Comparison of ENCODE assay signal across 17 mouse cellular contexts in genomic region chr4:141999494-142000074, GRCm38 (mm10). TPM values are rescaled to one million over a fixed set of nuclear protein-coding genes. Genes with fewer than 3 reads are reported as not detected.
DNase-seq lines count a peak whose midpoint lies in the region; ATAC-seq and TF ChIP-seq lines count a peak whose summit lies in the region.
"Had no signal": no experiment of that assay in that cellular context is flagged by ENCODE, and none has a peak within 500 bp of the region (broad histone marks: within the 10 kb centered on the region; RNA-seq: fewer than 3 reads in every experiment).

No protein-coding gene starts in this region.

- no peaks in the 10 kb centered on the region for H3K27me3 ChIP-seq in lung, postnatal 0 days (replicated peaks; ENCODE audit: insufficient read depth, low read length)
- no peaks in the 10 kb centered on the region for H3K27me3 ChIP-seq in kidney, embryonic 14.5 days (ENCODE audit: control insufficient read depth, insufficient read depth, low read length)
- H3K27me3 ChIP-seq in liver, embryonic 14.5 days (ENCODE audit: control insufficient read depth, insufficient read depth, low read length): no peaks in the 10 kb centered on the region
- no peaks in the 10 kb centered on the region for H3K27me3 ChIP-seq in midbrain, embryonic 15.5 days (replicated peaks)
- H3K27me3 ChIP-seq: embryonic facial prominence, embryonic 12.5 days; forebrain, embryonic 12.5 days had no signal

- no peak overlapping the region for H3K4me2 ChIP-seq in lung, postnatal 0 days (replicated peaks; ENCODE audit: low read depth, low read length)
- H3K4me2 ChIP-seq in kidney, embryonic 14.5 days (replicated peaks; ENCODE audit: low read depth, low read length): no peak overlapping the region
- peak overlapping the region; percentile 11; the same call in 1 of the 2 replicates for H3K4me2 ChIP-seq in liver, embryonic 14.5 days (ENCODE audit: low read depth)
- H3K4me2 ChIP-seq in midbrain, embryonic 15.5 days: no peak overlapping the region
- H3K4me2 ChIP-seq: embryonic facial prominence, embryonic 12.5 days; forebrain, embryonic 12.5 days had no signal

- TF ChIP-seq CTCF in lung, postnatal 0 days (IDR thresholded peaks at IDR 0.05): no peak
- TF ChIP-seq CTCF in liver, embryonic 14.5 days (IDR thresholded peaks at IDR 0.05; ENCODE audit: low read depth): no peak

- peak; percentile 34; the same call in 1 of the 2 replicates for ATAC-seq in lung, postnatal 0 days
- ATAC-seq in kidney, embryonic 14.5 days (ENCODE audit: low FRiP score, low TSS enrichment): peak; percentile 28; the same call in 1 of the 2 replicates
- peak; percentile 34; the same call in 1 of the 2 replicates for ATAC-seq in liver, embryonic 14.5 days (ENCODE audit: insufficient read depth)
- ATAC-seq in midbrain, embryonic 15.5 days (replicated peaks): no peak
- ATAC-seq: hindbrain, postnatal 0 days had no signal

- 40% methylated on average over 7 of the region's 7 CpGs for WGBS in lung, postnatal 0 days
- 45% methylated on average over 7 of the region's 7 CpGs for WGBS in kidney, embryonic 14.5 days
- WGBS in liver, embryonic 14.5 days (ENCODE audit: insufficient replicate concordance): 31% methylated on average over 7 of the region's 7 CpGs
- 57% methylated on average over 7 of the region's 7 CpGs for WGBS in midbrain, embryonic 15.5 days

- H3K27ac ChIP-seq in lung, postnatal 0 days (ENCODE audit: low read length): no peak overlapping the region
- peak overlapping the region; percentile 65 for H3K27ac ChIP-seq in kidney, embryonic 14.5 days (ENCODE audit: low read depth, low read length)
- peak overlapping the region; percentile 28; the same call in 1 of the 2 replicates for H3K27ac ChIP-seq in liver, embryonic 14.5 days
- H3K27ac ChIP-seq in midbrain, embryonic 15.5 days: no peak overlapping the region
- H3K27ac ChIP-seq: embryonic facial prominence, embryonic 12.5 days; forebrain, embryonic 12.5 days; hindbrain, postnatal 0 days had no signal

- no peaks in the 10 kb centered on the region for H3K4me1 ChIP-seq in lung, postnatal 0 days (ENCODE audit: insufficient read depth, low read depth, low read length)
- H3K4me1 ChIP-seq in kidney, embryonic 14.5 days (ENCODE audit: control insufficient read depth, insufficient read depth, low read length): no peaks in the 10 kb centered on the region
- peaks cover 0 to 16% of the 10 kb centered on the region in 2 experiments; a peak in 2 of 4 replicates for H3K4me1 ChIP-seq in liver, embryonic 14.5 days (replicated peaks; ENCODE audit: control insufficient read depth in 2 of 2, insufficient read depth in 2 of 2, low read length in 1 of 2)
- peaks cover 6% of the 10 kb centered on the region; the same call in 1 of the 2 replicates for H3K4me1 ChIP-seq in midbrain, embryonic 15.5 days
- H3K4me1 ChIP-seq: embryonic facial prominence, embryonic 12.5 days had no signal

- H3K4me3 ChIP-seq in lung, postnatal 0 days (ENCODE audit: low read depth, low read length): no peak overlapping the region
- no peak overlapping the region for H3K4me3 ChIP-seq in kidney, embryonic 14.5 days (ENCODE audit: low read length)
- H3K4me3 ChIP-seq in liver, embryonic 14.5 days (ENCODE audit: insufficient read depth in 1 of 2, low read depth in 2 of 2, low read length in 2 of 2): no peak overlapping the region
- H3K4me3 ChIP-seq in midbrain, embryonic 15.5 days: no peak overlapping the region
- H3K4me3 ChIP-seq: embryonic facial prominence, embryonic 12.5 days; forebrain, embryonic 12.5 days had no signal

- H3K9me3 ChIP-seq in lung, postnatal 0 days (ENCODE audit: low read length): no peaks in the 10 kb centered on the region
- no peaks in the 10 kb centered on the region for H3K9me3 ChIP-seq in kidney, embryonic 14.5 days (ENCODE audit: control insufficient read depth, low read length)
- H3K9me3 ChIP-seq in liver, embryonic 14.5 days (ENCODE audit: control insufficient read depth, low read length): no peaks in the 10 kb centered on the region
- H3K9me3 ChIP-seq in midbrain, embryonic 15.5 days: no peaks in the 10 kb centered on the region
- H3K9me3 ChIP-seq: embryonic facial prominence, embryonic 12.5 days; forebrain, embryonic 12.5 days had no signal

- peak; percentile 34 for DNase-seq in lung, postnatal 0 days (ENCODE audit: low spot score)
- DNase-seq in lung, postnatal 25 days (ENCODE audit: low spot score): no peak
- DNase-seq in liver, embryonic 14.5 days (ENCODE audit: low read depth in 3 of 3, low spot score in 3 of 3): no peak
- peak; percentile 83 for DNase-seq in yolk sac, embryonic 10.5 days (ENCODE audit: low spot score)
- no peak for DNase-seq in heart, adult 18-20 months
- DNase-seq in frontal cortex, postnatal 25 days (ENCODE audit: low spot score in 2 of 2): no peak
- DNase-seq: cerebellum, adult 9-11 months; gastrocnemius, postnatal 36 days; layer of hippocampus, adult 9-11 months; right cerebral cortex, adult 18-20 months; thymus, postnatal 14 days had no signal

- H3K36me3 ChIP-seq in lung, postnatal 0 days (ENCODE audit: insufficient read depth, low read length): no peaks in the 10 kb centered on the region
- H3K36me3 ChIP-seq in kidney, embryonic 14.5 days (ENCODE audit: control insufficient read depth, insufficient read depth, low read length): no peaks in the 10 kb centered on the region
- no peaks in the 10 kb centered on the region for H3K36me3 ChIP-seq in liver, embryonic 14.5 days (replicated peaks; ENCODE audit: control insufficient read depth, insufficient read depth, low read depth)
- no peaks in the 10 kb centered on the region for H3K36me3 ChIP-seq in midbrain, embryonic 15.5 days (replicated peaks)
- H3K36me3 ChIP-seq: embryonic facial prominence, embryonic 12.5 days; forebrain, embryonic 12.5 days had no signal

- H3K9ac ChIP-seq in lung, postnatal 0 days (replicated peaks; ENCODE audit: low read depth): no peak overlapping the region
- no peak overlapping the region for H3K9ac ChIP-seq in kidney, embryonic 14.5 days (ENCODE audit: low read depth, low read length)
- no peak overlapping the region for H3K9ac ChIP-seq in liver, embryonic 14.5 days (replicated peaks)
- H3K9ac ChIP-seq in midbrain, embryonic 15.5 days: no peak overlapping the region
- H3K9ac ChIP-seq: embryonic facial prominence, embryonic 12.5 days; forebrain, embryonic 12.5 days had no signal

- no peak for TF ChIP-seq EP300 in lung, postnatal 0 days (IDR thresholded peaks at IDR 0.05)
- TF ChIP-seq EP300 in liver, embryonic 14.5 days (IDR thresholded peaks at IDR 0.05; ENCODE audit: low read depth): no peak

RNA-seq across cellular contexts. Expression of gene Fhad1, which starts 15.3 kb away (rescaled TPM):
- 6.5 and 8.3 TPM in 2 replicates for polyA plus RNA-seq in lung, postnatal 0 days (2015; fragmentation: Nextera tagmentation; extraction: Ambion mirVana)
- 0.15 and 0.60 TPM in 2 replicates for polyA plus RNA-seq in kidney, embryonic 14.5 days (2014; fragmentation: Nextera tagmentation; extraction: Ambion mirVana)
- 0.03 and 0.23 TPM in 2 replicates for polyA plus RNA-seq in liver, embryonic 14.5 days (2012; rRNA removed)
- polyA plus RNA-seq in liver, embryonic 14.5 days (2014; fragmentation: Nextera tagmentation; extraction: Ambion mirVana): 0.11 TPM in 1 of 2 replicates, not detected in the other
- 3.7 and 4.2 TPM in 2 replicates for polyA plus RNA-seq in midbrain, embryonic 15.5 days (2015; fragmentation: Nextera tagmentation; extraction: Ambion mirVana)
- under 1 TPM in 1 of 2 experiments, not detected in 1; 0.36 TPM for total RNA-seq in heart, adult 18-20 months (2021)
- total RNA-seq: neutrophil, adult 5-6 weeks had no signal

Comparison
In these comparisons a context has a peak if more than half of its experiments do, and no peak if none do; other contexts are left out.
1. DNase-seq: peak in lung, postnatal 0 days (single experiment) and yolk sac, embryonic 10.5 days (single experiment); none in lung, postnatal 25 days (single experiment), liver, embryonic 14.5 days (0 of 3), heart, adult 18-20 months (0 of 2) and frontal cortex, postnatal 25 days (0 of 2).
2. H3K27ac ChIP-seq: peak in kidney, embryonic 14.5 days (single experiment) and liver, embryonic 14.5 days (single experiment); none in lung, postnatal 0 days (single experiment) and midbrain, embryonic 15.5 days (single experiment).